ENCODE assay signal across 11 mouse cellular contexts in genomic region chr9:25041665-25042064, GRCm38 (mm10). TPM values are rescaled to one million over a fixed set of nuclear protein-coding genes. Genes with fewer than 3 reads are reported as not detected.
A peak's percentile ranks its signal among the peaks of the same experiment; 100 is the strongest.
DNase-seq lines count a peak whose midpoint lies in the region; ATAC-seq and TF ChIP-seq lines count a peak whose summit lies in the region.
"Had no signal": no experiment of that assay in that cellular context is flagged by ENCODE, and none has a peak within 500 bp of the region (broad histone marks: within the 10 kb centered on the region; RNA-seq: fewer than 3 reads in every experiment).

No protein-coding gene starts in this region.

- no peaks in the 10 kb centered on the region for H3K4me1 ChIP-seq in hindbrain, embryonic 14.5 days (replicated peaks; ENCODE audit: control insufficient read depth, insufficient read depth, low read length)
- H3K4me1 ChIP-seq in hindbrain, embryonic 13.5 days (replicated peaks) = no peaks in the 10 kb centered on the region
- H3K4me1 ChIP-seq: embryonic facial prominence, embryonic 12.5 days had no signal

- 27% methylated on average over 6 of the region's 6 CpGs for WGBS in hindbrain, embryonic 14.5 days
- 28% methylated on average over 6 of the region's 6 CpGs for WGBS in hindbrain, embryonic 13.5 days

- TF ChIP-seq POLR2A in myocyte (IDR thresholded peaks at IDR 0.05; ENCODE audit: insufficient read length, low read depth) = no peak

- H3K4me2 ChIP-seq in hindbrain, embryonic 14.5 days (replicated peaks) = no peak overlapping the region
- H3K4me2 ChIP-seq in hindbrain, embryonic 13.5 days = no peak overlapping the region
- peak overlapping the region; percentile 62 for H3K4me2 ChIP-seq in myocyte (ENCODE audit: low read depth)
- H3K4me2 ChIP-seq: embryonic facial prominence, embryonic 12.5 days; limb, embryonic 12.5 days had no signal

- intact Hi-C loops in left cerebral cortex, adult 2 months (cut with DNase I) = loop anchor here (1.0 to 5.0 kb wide), 4 partner anchors 61 to 499 kb away; no protein-coding TSS in a partner anchor

- peak; percentile 96 for DNase-seq in hindbrain, embryonic 14.5 days (ENCODE audit: low spot score)
- peak; percentile 73 for DNase-seq in ES-CJ7 (ENCODE audit: low read depth, low spot score)
- DNase-seq in c-Kit-positive CD71-positive TER-119-negative erythroid progenitor cells, embryonic 14.5 days (ENCODE audit: low read depth) = peak; percentile 42
- DNase-seq in heart, adult 8-10 months (ENCODE audit: low spot score) = peak; percentile 69
- peak; percentile 23 to 25 for DNase-seq in left cerebral cortex, adult 2 months (ENCODE audit: extremely low spot score in 1 of 2, low spot score in 2 of 2)
- DNase-seq in spleen, postnatal 36 days (ENCODE audit: low spot score in 2 of 2) = no peak

- no peak overlapping the region for H3ac ChIP-seq in myocyte (ENCODE audit: control insufficient read depth, insufficient read length)

- H3K27me3 ChIP-seq in hindbrain, embryonic 14.5 days (ENCODE audit: control insufficient read depth, insufficient read depth, low read length) = no peaks in the 10 kb centered on the region
- H3K27me3 ChIP-seq in hindbrain, embryonic 13.5 days = no peaks in the 10 kb centered on the region
- H3K27me3 ChIP-seq in myocyte (ENCODE audit: control insufficient read depth, insufficient read depth, insufficient read length) = no peaks in the 10 kb centered on the region
- H3K27me3 ChIP-seq: embryonic facial prominence, embryonic 12.5 days had no signal

- peak; percentile 53; the same call in 1 of the 2 replicates for ATAC-seq in hindbrain, embryonic 14.5 days (ENCODE audit: low FRiP score)
- ATAC-seq in hindbrain, embryonic 13.5 days (ENCODE audit: low FRiP score) = no peak

- H3K79me2 ChIP-seq in myocyte (ENCODE audit: control insufficient read depth, insufficient read depth) = no peaks in the 10 kb centered on the region

- H3K9ac ChIP-seq in hindbrain, embryonic 14.5 days = no peak overlapping the region
- no peak overlapping the region for H3K9ac ChIP-seq in hindbrain, embryonic 13.5 days
- H3K9ac ChIP-seq: embryonic facial prominence, embryonic 12.5 days; limb, embryonic 12.5 days had no signal

- peak; percentile 86 for TF ChIP-seq CTCF in left cerebral cortex, adult 2 months (IDR thresholded peaks at IDR 0.05)

- H3K36me3 ChIP-seq in hindbrain, embryonic 14.5 days (replicated peaks; ENCODE audit: control insufficient read depth, insufficient read depth) = no peaks in the 10 kb centered on the region
- no peaks in the 10 kb centered on the region for H3K36me3 ChIP-seq in hindbrain, embryonic 13.5 days
- no peaks in the 10 kb centered on the region for H3K36me3 ChIP-seq in myocyte (ENCODE audit: control insufficient read depth, insufficient read depth)
- H3K36me3 ChIP-seq: embryonic facial prominence, embryonic 12.5 days; limb, embryonic 12.5 days had no signal

- no peaks in the 10 kb centered on the region for H3K9me3 ChIP-seq in hindbrain, embryonic 14.5 days (ENCODE audit: control insufficient read depth, low read length)
- H3K9me3 ChIP-seq in hindbrain, embryonic 13.5 days = no peaks in the 10 kb centered on the region
- H3K9me3 ChIP-seq: embryonic facial prominence, embryonic 12.5 days; limb, embryonic 12.5 days had no signal

- H3K4me3 ChIP-seq in hindbrain, embryonic 14.5 days (replicated peaks; ENCODE audit: low read length) = no peak overlapping the region
- H3K4me3 ChIP-seq in hindbrain, embryonic 13.5 days = no peak overlapping the region
- H3K4me3 ChIP-seq in left cerebral cortex, adult 2 months = no peak overlapping the region
- H3K4me3 ChIP-seq in myocyte = no peak overlapping the region
- H3K4me3 ChIP-seq: embryonic facial prominence, embryonic 12.5 days; limb, embryonic 12.5 days had no signal

- H3K27ac ChIP-seq in hindbrain, embryonic 14.5 days = no peak overlapping the region
- no peak overlapping the region for H3K27ac ChIP-seq in hindbrain, embryonic 13.5 days
- H3K27ac ChIP-seq in left cerebral cortex, adult 2 months = no peak overlapping the region
- H3K27ac ChIP-seq: embryonic facial prominence, embryonic 12.5 days; limb, embryonic 12.5 days had no signal

TF ChIP-seq in myocyte, 11 proteins besides CTCF, POLR2A, EP300 and RAD21:
- TF ChIP-seq CEBPB (IDR thresholded peaks at IDR 0.05; ENCODE audit: insufficient read depth, poor library complexity, severe bottlenecking) (no peak), E2F4 (IDR thresholded peaks at IDR 0.05; ENCODE audit: insufficient read depth) (no peak), POLR2AphosphoS2 (IDR thresholded peaks at IDR 0.05; ENCODE audit: insufficient read length, low read depth) (no peak), MYOD1 (IDR thresholded peaks at IDR 0.05; ENCODE audit: control insufficient read depth in 1 of 3, insufficient read length in 2 of 3, low read depth in 2 of 3) (no peak), USF1 (IDR thresholded peaks at IDR 0.05; ENCODE audit: low read depth) (no peak), REST (IDR thresholded peaks at IDR 0.05; ENCODE audit: insufficient read depth, insufficient read length) (no peak), SRF (IDR thresholded peaks at IDR 0.05; ENCODE audit: control insufficient read depth, insufficient read length, low read depth) (no peak), TCF12 (IDR thresholded peaks at IDR 0.05; ENCODE audit: insufficient read depth, poor library complexity, severe bottlenecking) (no peak), TCF3 (IDR thresholded peaks at IDR 0.05; ENCODE audit: insufficient read length, low read depth) (no peak), MAX (IDR thresholded peaks at IDR 0.05; ENCODE audit: low read depth) (no peak)
TF ChIP-seq in myocyte: peak in this region for 0.

RNA-seq across cellular contexts. Expression of gene Gm10181, which starts 47.6 kb away (rescaled TPM):
- not detected in 2 replicates for polyA plus RNA-seq in hindbrain, embryonic 14.5 days (2014; fragmentation: Nextera tagmentation; extraction: Ambion mirVana)
- polyA plus RNA-seq in hindbrain, embryonic 13.5 days (2015; fragmentation: Nextera tagmentation; extraction: Ambion mirVana) = not detected in 2 replicates
- not detected for total RNA-seq in heart, adult 8-10 months (2022)
- not detected for total RNA-seq in left cerebral cortex, adult 2 months (2021)
- polyA plus RNA-seq in myocyte (2012; fragmentation: generic; extraction: Trizol) = not detected
- polyA plus RNA-seq: embryonic facial prominence, embryonic 12.5 days; limb, embryonic 12.5 days; testis, adult 2 months had no signal

Comparison
In these comparisons a context has a peak if more than half of its experiments do, and no peak if none do; other contexts are left out.
1. DNase-seq: peak in hindbrain, embryonic 14.5 days (single experiment), ES-CJ7 (single experiment), c-Kit-positive CD71-positive TER-119-negative erythroid progenitor cells, embryonic 14.5 days (single experiment), heart, adult 8-10 months (single experiment) and left cerebral cortex, adult 2 months (2 of 2); none in spleen, postnatal 36 days (0 of 2).